Mouse (Mus musculus) adrenal gland, adult 8-10 months (tissue): ENCODE results near the gene Mast4. TPM values are rescaled to one million over a fixed set of nuclear protein-coding genes. Genes with fewer than 3 reads are reported as not detected.

Source experiments
- DNase-seq: peaks from one replicate; pipeline ENCODE4 v3.0.0; 2022
- total RNA-seq, 4 experiments: library from RNA; stranded (reverse); gene quantifications; 2 replicates each; pipeline ENCODE4 v1.2.4; 2022

The Mast4 gene
- total RNA-seq, 4 experiments from 2014 or later, result 81.3 to 212 (median 118) TPM

GRCm38 (mm10) chr13:103195847-103196246, 138.4 kb downstream of the Mast4 start:
- no peak for DNase-seq

- DNase-seq, result no peak
Observed at GRCm38 (mm10) chr13:103183566-103183965, 150.7 kb downstream of the Mast4 start.

GRCm38 (mm10) chr13:103181836-103182235, 152.5 kb downstream of the Mast4 start:
- no peak for DNase-seq

- no peak for DNase-seq
Observed at GRCm38 (mm10) chr13:103176871-103177270, 157.4 kb downstream of the Mast4 start.

- DNase-seq, result no peak
Observed at GRCm38 (mm10) chr13:103174431-103174830, 159.9 kb downstream of the Mast4 start.

GRCm38 (mm10) chr13:103173545-103174182, 160.6 kb downstream of the Mast4 start:
- DNase-seq, result peak; percentile 47

GRCm38 (mm10) chr13:103151944-103152343, 182.4 kb downstream of the Mast4 start:
- no peak for DNase-seq

- DNase-seq, result no peak
Observed at GRCm38 (mm10) chr13:103151171-103151570, 183.1 kb downstream of the Mast4 start.

- DNase-seq, result no peak
Observed at GRCm38 (mm10) chr13:103150671-103151070, 183.6 kb downstream of the Mast4 start.

- DNase-seq, result no peak
Observed at GRCm38 (mm10) chr13:103149415-103149814, 184.9 kb downstream of the Mast4 start.

- DNase-seq, result no peak
Observed at GRCm38 (mm10) chr13:103144343-103144742, 190.0 kb downstream of the Mast4 start.

GRCm38 (mm10) chr13:103141304-103141703, 193.0 kb downstream of the Mast4 start:
- no peak for DNase-seq

- no peak for DNase-seq
Observed at GRCm38 (mm10) chr13:103140051-103140450, 194.2 kb downstream of the Mast4 start.

- no peak for DNase-seq
Observed at GRCm38 (mm10) chr13:103138298-103138697, 196.0 kb downstream of the Mast4 start.

GRCm38 (mm10) chr13:103135224-103135883, 198.9 kb downstream of the Mast4 start:
- no peak for DNase-seq

- no peak for DNase-seq
Observed at GRCm38 (mm10) chr13:103131781-103132180, 202.5 kb downstream of the Mast4 start.

- DNase-seq, result no peak
Observed at GRCm38 (mm10) chr13:103129130-103129797, 205.0 kb downstream of the Mast4 start.

GRCm38 (mm10) chr13:103128729-103129128, 205.6 kb downstream of the Mast4 start:
- no peak for DNase-seq

- DNase-seq, result no peak
Observed at GRCm38 (mm10) chr13:103127594-103127993, 206.7 kb downstream of the Mast4 start.

GRCm38 (mm10) chr13:103123716-103124115, 210.6 kb downstream of the Mast4 start:
- no peak for DNase-seq

GRCm38 (mm10) chr13:103121796-103122792, 212.2 kb downstream of the Mast4 start:
- no peak for DNase-seq

GRCm38 (mm10) chr13:103120669-103121131, 213.6 kb downstream of the Mast4 start:
- DNase-seq, result no peak
